Mouse (Mus musculus) liver, adult (tissue): ENCODE measurements around the gene Bax.

Experiments used
- GATA4 ChIP-seq: IDR thresholded peaks from 2 replicates; pipeline ENCODE4 v1.6.1; 2014; ENCODE audit warnings: mild to moderate bottlenecking, low read length; ENCODE audit not compliant: insufficient replicate concordance

The Bax gene

GRCm38 (mm10) chr7:45488293-45489204, 21.9 kb upstream of the Bax start, which contains the start of gene Dhdh:
TSS of gene Dhdh (minus strand) at chr7:45488805.
- TF ChIP-seq GATA4, result peak; percentile 71; the same call in 1 of the 2 replicates

GRCm38 (mm10) chr7:45487861-45488292, 21.2 kb upstream of the Bax start:
- no peak for TF ChIP-seq GATA4

- no peak for TF ChIP-seq GATA4
Measured at GRCm38 (mm10) chr7:45486761-45487415, 20.2 kb upstream of the Bax start, which contains the start of gene Gm45808. TSS of gene Gm45808 (minus strand) at chr7:45486811.

- TF ChIP-seq GATA4, result no peak
Measured at GRCm38 (mm10) chr7:45486158-45486557, 19.5 kb upstream of the Bax start.

GRCm38 (mm10) chr7:45482166-45482565, 15.5 kb upstream of the Bax start:
- no peak for TF ChIP-seq GATA4

DNA sequence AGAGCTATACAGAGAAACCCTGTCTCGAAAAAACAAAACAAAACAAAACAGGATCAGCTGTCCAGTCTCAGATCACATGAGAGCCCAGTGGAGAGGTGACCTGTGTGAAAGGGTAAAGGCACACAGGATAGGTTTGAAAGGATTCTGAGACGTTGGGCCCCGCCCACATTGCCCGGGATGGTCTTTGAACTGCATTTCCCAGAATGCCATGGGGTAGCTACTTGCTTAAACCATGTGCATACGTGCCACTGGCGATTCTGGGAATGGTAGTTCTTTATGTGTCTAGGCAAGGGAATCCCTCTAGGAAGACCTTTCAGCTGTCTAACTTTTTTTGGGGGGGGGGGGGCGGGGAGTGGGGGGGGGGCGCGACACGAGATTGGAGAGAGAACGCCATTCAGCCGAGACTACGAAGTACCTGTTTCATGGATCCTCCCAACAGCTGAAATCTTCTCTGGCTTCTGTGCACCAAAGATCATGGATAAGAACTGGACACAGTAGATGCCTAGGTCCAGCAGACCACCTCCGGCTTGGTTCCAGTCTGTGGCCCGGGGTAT, 14.8 kb upstream of the Bax start, which contains the start of gene Tulp2:
Tulp2 (plus strand) TSS at position 504 of the 554 bp plus-strand sequence.
- TF ChIP-seq GATA4, result no peak

DNA sequence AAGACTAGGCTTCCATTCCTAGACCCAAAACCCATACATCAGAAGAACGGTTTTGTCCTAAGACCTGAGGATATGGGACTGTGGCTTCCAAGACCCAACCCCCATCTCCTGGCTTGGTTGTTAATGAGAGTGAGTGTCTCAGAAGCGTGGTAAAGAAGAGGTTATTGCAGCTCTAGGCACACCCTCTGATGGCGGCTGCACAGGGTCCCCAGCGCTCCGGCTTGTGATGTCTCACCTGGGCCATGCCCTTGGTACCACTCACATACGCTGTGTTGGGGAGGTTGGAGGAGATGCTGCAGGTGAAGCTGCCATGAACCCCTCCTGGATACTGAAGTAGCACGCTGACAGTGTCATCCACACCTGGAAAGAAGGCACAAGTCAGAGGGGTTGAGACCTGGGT, 12.1 kb upstream of the Bax start:
- TF ChIP-seq GATA4, result no peak

GRCm38 (mm10) chr7:45477003-45477402, 10.3 kb upstream of the Bax start:
- TF ChIP-seq GATA4, result no peak

DNA sequence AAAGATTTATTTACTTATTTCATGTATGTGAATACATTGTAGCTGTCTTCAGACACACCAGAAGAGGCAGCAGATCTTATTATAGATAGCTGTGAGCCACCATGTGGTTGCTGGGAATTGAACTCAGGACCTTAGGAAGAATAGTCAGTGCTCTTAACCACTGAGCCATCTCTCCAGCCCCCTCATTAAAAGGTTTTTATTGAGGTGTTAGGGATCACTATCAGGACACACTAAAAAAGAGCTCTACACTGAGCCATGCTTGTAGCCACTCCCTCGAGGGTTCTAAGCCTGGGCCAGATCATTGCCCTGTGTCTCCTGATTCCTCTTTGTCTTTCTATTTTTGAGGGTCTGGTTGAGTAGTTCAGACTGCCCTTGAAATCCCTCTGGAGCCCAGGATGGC, 9.8 kb upstream of the Bax start:
- no peak for TF ChIP-seq GATA4

DNA sequence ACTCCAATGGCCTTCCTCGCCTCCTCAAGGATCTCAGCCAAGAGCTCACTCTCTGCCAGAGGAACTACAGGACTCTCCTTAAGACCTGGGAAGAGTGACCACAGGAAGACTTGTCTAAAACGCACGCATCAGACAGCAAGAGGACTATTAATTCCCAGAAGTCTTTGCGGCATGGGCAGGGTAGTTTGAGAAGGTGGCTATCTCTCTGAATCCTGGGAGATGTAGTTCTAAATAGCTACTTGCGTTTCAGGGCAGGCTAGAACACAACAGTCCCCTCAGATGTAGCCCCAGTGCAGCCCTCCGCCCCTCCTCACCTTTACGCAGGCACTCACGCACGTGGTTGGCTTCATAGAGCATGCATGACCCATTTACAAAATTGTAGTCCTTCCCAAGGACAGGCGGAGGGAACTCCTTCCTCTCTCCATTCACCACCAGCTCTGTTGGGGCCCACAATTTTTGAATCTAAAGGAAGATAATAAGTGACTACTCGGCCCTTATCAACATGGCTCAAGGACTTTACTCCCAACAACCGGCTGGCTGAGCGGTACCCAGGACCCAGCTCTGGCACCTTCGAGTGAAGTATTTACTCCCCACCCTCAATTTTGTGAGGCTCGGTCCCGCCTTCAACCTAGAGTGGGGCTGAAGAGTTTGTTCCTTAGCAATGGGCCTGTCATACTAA, 8.7 kb upstream of the Bax start:
- TF ChIP-seq GATA4, result no peak

- TF ChIP-seq GATA4, result no peak
Measured at GRCm38 (mm10) chr7:45470869-45471268, 4.2 kb upstream of the Bax start.

GRCm38 (mm10) chr7:45467090-45467670, 482 bp upstream of the Bax start:
- no peak for TF ChIP-seq GATA4

DNA sequence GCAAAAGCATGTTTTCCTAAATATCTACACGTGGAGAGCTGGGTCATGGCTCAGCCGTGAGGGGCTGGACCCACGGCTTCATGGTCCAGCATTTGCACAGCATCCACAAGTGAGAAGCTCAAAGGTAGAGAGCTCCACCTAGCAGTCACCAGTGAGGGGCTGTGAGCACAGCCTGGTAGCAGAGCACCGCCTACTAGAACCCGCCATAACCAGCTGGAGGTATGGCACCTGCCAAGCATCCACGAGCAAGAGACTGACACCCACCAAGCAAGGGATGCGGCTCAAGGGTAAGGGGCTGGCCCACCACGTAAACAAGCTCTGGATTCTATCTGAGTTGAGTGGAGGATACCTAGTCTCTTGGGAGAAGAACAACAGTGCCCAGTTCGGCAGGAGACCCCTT, 1.1 kb downstream of the Bax start:
- TF ChIP-seq GATA4, result no peak

GRCm38 (mm10) chr7:45465112-45465511, 1.6 kb downstream of the Bax start:
- no peak for TF ChIP-seq GATA4
